Mouse (Mus musculus) large intestine, adult 2 months (tissue): ENCODE measurements around the gene Tab1. TPM values are rescaled to one million over a fixed set of nuclear protein-coding genes. Genes with fewer than 3 reads are reported as not detected.
"Not testable (repeated sequence)": the region's sequence is repeated elsewhere in the genome, so short reads cannot be mapped to it uniquely, and the experiment has no call there.

ENCODE experiments used
- DNase-seq: peaks from one replicate; pipeline ENCODE4 v3.0.0-alpha.2; 2012; ENCODE audit warnings: low read depth, low spot score
- WGBS: fragments of 180-500 bp; shearing (Covaris S2); methylation state at CpG from one replicate; pipeline ENCODE4 v1.1.7; 2018; 5-methylcytosine and 5-hydroxymethylcytosine counted together
- polyA plus RNA-seq: library from polyadenylated mRNA; depleted of rRNA; stranded (reverse); fragments of >200 nt; gene quantifications from 2 replicates; pipeline ENCODE4 v1.2.3, GENCODE M21; 2012

Tab1 gene
- polyA plus RNA-seq, 1 experiment, result 26.9 TPM

GRCm38 (mm10) chr15:80101503-80101902 lies 31.4 kb upstream of the Tab1 start:
- DNase-seq, result no peak
- WGBS, result 86% methylated on average over 6 of the region's 6 CpGs

DNA sequence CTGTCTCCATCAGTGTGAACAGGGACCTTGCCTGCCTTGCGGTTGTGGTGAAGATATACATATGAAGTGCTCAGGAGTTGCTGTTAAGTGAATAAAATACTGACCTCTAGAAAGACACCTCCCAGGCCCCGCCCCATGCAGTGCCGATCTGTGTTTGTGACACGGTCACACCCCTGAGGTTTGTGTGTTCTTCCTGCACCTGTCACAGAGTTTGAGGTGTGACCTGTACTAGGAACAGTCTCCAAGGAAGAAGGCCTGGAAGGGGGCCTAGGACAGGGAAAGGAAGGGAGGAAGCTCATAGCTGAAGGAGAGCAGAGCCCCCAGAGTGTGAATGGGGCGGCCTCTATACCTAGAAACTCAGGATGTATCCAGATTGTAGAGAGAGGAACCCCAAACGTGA lies 30.4 kb upstream of the Tab1 start:
- no peak for DNase-seq
- WGBS, result 44% methylated on average over 6 of the region's 6 CpGs

DNA sequence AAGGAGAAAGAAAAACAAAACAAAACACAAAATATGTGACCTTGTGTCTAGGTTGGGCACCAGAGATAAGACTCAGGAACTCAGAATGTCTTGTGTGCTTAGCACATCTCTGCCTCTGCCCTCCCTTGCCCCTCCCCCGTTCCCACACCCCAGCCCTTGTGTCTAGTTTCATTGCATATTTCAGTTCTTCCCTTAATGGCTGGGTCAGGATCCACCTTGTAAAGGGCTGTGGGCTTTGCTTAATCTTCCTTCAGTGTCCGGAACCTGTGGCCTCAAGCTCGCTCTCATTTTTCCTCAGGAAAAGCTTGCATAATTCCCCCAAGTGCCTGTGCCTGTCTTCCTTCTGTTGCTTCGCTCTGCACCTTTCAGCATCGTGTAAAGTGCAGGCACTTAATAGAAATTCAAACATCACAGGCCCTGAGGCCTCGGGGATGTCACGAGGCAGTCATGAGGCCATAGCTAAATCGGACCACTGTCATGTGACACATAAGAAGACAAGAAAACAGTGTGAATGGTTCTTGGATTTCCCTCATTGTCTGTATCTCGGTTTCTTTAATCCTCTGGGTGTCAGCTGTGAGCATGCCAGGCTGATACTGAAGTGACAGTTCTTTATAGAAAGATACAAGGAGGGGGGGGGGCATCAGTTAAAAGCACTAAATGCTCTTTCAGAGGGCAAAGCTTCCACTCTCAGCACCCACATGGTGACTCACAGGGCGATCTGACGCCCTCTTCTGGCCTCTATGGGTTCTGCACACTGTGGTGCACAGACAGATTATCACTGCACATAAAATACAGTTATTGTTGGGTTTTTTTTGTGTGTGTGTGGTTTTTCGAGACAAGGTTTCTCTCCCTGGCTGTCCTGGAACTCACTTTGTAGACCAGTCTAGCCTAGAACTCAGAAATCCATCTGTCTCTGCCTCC lies 27.2 kb upstream of the Tab1 start:
- 70% methylated on average over 12 of the region's 12 CpGs for WGBS
- no peak for DNase-seq

DNA sequence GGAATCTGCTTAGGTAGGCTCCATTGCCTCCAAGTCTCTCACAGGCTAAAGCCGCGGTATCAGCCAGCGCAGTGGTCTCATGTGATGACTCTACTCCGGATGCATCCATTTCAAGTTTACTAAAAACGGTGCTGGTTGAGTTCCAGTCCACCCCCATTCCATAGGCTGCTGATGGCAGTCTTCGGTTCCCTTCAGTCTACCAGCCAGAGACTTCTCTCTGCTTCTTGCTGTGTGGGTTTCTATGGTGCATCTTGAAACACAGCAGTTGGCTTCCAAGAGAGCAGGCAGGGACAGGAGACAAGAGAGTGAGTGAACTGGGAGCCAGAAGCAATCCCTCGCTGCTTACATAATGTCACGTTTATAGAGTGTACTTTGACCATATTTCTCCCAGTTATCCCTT lies 25.8 kb upstream of the Tab1 start:
- 88% methylated on average over 8 of the region's 8 CpGs for WGBS
- DNase-seq, result no peak

GRCm38 (mm10) chr15:80107575-80107974 lies 25.4 kb upstream of the Tab1 start:
- DNase-seq, result no peak
- 83% methylated on average over 3 of the region's 3 CpGs for WGBS

DNA sequence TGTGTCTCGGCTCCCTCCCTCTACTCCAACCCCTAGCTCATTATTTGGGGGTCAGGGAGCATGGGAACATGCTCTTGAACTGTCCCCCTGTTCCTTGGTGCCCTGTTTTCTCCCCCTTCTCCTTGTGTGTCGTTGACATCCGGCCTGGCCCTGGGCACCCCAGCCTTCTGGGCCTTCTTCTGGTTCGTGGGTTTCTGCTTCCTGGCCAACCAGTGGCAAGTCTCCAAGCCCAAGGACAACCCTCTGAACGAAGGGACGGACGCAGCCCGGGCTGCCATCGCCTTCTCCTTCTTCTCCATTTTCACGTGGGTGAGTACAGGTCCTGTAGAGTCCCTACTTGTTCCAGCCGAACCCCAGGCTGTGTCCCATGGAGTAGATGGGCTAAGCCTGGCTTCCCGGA lies 21.5 kb upstream of the Tab1 start:
- 80% methylated on average over 12 of the region's 12 CpGs for WGBS
- DNase-seq, result no peak

DNA sequence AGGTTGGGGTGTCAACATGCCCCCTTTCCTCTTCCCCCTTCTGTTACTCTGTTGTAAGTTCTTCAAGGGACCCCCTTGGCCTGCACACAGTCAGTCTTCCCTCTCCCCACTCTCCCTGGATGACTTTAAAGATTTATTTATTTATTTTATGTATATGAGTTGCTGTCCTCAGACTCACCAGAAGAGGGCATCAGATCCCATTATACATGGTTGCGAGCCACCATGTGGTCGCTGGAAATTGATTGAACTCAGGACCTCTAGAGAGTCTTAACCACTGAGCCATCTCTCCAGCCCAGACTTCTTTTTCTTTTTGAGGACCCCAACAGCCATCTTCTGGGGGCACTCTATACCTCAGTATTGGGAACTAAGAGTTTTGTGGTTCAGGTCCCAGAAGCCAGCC lies 20.4 kb upstream of the Tab1 start:
- 61% methylated on average over 2 of the region's 2 CpGs for WGBS
- DNase-seq, result no peak

DNA sequence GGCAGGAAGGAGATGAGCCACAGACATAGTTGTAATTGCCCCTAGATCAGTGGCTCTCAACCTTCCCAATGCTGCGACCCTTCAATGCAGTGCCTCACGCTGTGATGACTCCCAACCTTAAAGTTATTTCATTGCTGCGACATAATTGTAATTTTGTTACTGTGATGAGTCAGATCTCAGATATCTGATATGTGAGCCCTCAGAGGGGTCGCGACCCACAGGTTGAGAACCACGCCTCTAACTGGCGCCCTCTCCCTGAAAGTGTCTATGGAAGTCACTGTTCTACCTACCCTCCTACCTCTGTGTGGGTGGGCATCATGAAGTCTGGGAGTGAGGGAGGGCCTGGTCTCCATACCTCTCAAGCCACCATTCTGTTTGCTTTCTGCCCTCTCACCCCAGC lies 18.5 kb upstream of the Tab1 start:
- WGBS, result 84% methylated on average over 7 of the region's 7 CpGs

GRCm38 (mm10) chr15:80115256-80115655 lies 17.7 kb upstream of the Tab1 start:
- no peak for DNase-seq
- WGBS, result 72% methylated on average over 5 of the region's 5 CpGs

More for the DNA sequence above, 18.5 kb upstream of the Tab1 start:
- no peak for DNase-seq

DNA sequence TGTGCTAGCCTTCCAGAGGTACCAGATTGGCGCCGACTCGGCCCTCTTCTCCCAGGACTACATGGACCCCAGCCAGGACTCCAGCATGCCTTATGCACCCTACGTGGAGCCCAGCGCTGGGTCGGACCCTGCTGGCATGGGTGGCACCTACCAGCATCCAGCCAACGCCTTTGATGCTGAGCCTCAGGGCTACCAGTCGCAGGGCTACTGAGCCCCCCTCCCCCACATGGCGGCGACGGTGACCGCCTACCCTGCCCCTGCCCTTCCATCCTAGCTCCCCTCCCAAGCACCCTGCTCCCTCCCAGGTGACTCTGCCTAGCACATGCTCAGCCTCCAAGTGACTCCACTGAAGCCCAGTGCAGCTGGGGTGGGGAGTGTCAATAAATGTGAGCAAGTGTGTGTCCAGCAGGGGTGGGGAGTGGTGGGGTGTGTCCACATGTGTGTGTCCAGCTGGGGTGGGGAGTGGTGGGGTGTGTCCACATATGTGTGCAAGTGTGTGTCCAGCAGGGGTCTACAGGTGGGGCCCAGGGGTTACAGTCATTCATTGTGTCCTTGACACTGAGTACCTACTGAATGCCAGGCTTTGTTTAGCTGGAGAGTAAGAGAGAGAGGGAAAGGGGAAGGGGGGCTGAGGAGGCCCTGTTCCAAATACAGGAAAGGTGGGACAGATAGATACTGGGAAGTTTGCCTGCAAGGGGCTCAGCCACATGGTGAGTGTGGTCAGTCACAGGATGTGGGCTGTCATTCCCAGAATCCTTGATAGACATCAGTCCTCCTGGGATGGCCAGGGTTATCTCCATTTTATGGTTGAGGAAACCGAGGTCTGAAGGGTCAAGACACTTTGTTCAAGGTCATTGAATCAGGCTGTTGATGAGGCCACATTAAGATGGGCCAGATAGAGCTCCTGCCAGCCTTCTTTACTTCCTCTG lies 16.8 kb upstream of the Tab1 start:
- DNase-seq, result no peak
- WGBS, result 62% methylated on average over 13 of the region's 13 CpGs

DNA sequence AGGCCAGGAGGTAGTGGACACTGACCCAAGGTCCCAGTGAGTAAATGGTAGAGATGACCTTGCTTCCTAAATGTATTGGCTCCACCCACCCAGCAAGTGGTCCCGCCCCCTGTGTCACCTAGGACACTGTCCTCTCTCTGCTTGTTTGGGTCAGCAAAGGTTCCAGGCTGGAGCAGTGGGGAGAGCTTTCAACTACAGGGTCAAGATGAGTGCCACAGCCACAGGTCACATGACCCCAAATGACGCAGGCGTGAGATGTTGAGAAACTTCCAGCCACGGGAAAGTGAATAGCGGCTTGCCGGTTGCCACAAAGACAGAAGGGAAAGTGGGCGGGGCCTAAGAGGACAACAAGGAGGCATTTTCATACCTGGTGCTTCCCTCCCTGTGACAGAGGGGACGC lies 15.8 kb upstream of the Tab1 start:
- no peak for DNase-seq
- 50% methylated on average over 8 of the region's 8 CpGs for WGBS

DNA sequence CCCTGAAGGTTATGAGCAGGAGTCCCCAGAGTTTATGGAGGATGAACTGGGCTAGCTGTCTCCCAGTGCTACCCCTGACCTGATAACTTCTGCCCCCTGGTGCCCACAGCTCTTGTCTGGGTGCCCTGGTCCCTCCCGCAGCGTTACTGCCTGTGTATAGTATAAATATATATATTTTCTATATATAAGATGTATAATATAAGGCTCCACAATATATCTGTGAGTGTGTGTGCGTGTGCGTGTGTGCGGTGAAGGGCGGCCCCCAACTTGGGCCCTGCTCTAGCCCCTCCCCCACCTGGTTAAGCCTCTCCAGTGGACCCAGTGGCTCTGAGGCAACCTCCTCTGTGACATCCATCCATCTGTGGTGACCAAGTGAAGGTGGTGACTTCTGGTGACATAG lies 13.9 kb upstream of the Tab1 start:
- no peak for DNase-seq
- 87% methylated on average over 6 of the region's 6 CpGs for WGBS

DNA sequence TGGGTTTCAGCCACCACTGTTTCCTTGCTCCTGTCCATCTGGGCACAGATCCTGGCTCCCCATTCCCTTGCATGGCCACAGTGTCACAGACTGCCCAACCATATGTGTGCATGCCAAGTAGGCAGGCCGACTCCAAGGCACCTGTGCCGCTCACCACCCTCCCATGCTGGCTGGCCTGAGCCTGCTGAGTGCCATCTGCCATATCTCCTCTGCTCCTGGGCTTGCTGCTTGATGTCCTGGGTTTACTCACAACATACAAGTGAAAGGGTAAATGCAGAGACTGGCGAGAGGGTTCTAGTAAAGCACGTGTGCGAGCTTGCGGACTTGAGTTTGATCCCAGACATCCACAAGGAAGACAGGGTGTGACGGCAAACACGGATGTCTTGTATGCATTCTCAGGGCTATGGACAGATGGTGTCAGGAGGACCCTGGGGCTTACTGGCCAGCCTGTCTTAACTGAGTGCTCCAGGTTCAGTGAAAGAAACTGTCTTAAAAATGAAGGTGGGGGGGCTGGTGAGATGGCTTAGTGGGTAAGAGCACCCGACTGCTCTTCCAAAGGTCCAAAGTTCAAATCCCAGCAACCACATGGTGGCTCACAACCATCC lies 11.1 kb upstream of the Tab1 start:
- DNase-seq, result no peak
- 85% methylated on average over 9 of the region's 9 CpGs for WGBS

DNA sequence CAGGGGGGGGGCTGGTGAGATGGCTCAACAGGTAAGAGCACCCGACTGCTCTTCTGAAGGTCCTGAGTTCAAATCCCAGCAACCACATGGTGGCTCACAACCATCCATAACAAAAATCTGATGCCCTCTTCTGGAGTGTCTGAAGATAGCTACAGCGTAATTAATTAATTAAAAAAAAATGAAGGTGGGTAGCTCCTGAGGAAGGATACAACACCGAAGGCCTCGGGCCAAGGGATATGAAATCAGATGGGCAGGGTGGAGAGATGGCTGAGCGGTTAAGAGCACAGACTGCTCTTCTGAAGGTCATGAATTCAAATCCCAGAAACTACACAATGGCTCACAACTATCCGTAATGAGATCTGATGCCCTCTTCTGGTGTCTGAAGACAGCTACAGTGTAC lies 10.5 kb upstream of the Tab1 start:
- 95% methylated on average over 6 of the region's 6 CpGs for WGBS
- DNase-seq, result not testable (repeated sequence)

- no peak for DNase-seq
Observed at GRCm38 (mm10) chr15:80124651-80125050, 8.3 kb upstream of the Tab1 start.

GRCm38 (mm10) chr15:80127191-80127590 lies 5.7 kb upstream of the Tab1 start:
- 43% methylated on average over 1 of the region's 1 CpGs for WGBS
- no peak for DNase-seq

More at GRCm38 (mm10) chr15:80124651-80125050, 8.3 kb upstream of the Tab1 start:
- 80% methylated on average over 4 of the region's 4 CpGs for WGBS

DNA sequence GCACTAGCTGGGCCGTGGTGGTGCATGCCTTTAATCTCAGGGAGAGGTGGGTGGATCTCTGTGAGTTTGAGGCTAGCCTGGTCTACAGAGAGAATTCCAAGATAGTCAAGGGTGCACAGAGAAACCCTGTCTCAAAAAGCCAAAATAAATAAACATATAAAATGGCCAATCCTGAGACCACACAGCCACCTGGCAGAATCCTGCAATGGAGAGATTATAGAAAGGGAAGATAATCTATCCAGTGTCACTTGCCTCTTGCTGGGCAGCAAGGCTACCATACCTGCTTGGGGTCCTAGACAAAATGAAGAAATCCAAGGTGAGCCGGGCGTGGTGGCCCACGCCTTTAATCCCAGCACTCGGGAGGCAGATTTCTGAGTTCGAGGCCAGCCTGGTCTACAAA lies 2.9 kb upstream of the Tab1 start:
- DNase-seq, result no peak
- 85% methylated on average over 6 of the region's 6 CpGs for WGBS

DNA sequence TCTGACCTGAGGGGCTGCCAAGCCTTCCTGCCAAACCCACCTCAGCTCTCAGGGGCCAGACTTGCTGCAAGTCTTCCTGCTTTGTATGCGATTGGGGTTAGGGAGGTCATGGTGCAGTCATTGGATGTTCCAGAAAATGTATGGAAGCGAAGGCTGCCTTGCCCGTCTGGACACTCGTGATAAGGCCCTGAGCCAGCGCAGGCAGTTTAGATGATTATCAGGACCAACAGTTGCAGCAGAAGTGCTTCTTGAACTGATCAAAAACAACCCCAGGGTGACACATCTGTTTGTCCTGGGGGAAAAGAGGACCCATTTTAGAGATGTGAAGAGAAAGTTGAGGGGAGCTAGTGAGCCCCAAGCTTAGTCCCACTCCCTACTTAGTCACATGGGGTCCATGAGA lies 2.2 kb upstream of the Tab1 start:
- no peak for DNase-seq
- WGBS, result 85% methylated on average over 5 of the region's 5 CpGs

GRCm38 (mm10) chr15:80131421-80131820 lies 1.5 kb upstream of the Tab1 start:
- DNase-seq, result no peak
- WGBS, result 80% methylated on average over 6 of the region's 6 CpGs

GRCm38 (mm10) chr15:80132452-80132851 lies 475 bp upstream of the Tab1 start:
- no peak for DNase-seq
- 42% methylated on average over 9 of the region's 9 CpGs for WGBS
